Mouse (Mus musculus): ENCODE measurements around the gene Rsu1. TPM values are rescaled to one million over a fixed set of nuclear protein-coding genes. Genes with fewer than 3 reads are reported as not detected.

Rsu1 gene
- polyA plus RNA-seq (2014; fragmentation: Nextera tagmentation; extraction: Ambion mirVana) = 139 and 140 TPM in 2 replicates

DNA sequence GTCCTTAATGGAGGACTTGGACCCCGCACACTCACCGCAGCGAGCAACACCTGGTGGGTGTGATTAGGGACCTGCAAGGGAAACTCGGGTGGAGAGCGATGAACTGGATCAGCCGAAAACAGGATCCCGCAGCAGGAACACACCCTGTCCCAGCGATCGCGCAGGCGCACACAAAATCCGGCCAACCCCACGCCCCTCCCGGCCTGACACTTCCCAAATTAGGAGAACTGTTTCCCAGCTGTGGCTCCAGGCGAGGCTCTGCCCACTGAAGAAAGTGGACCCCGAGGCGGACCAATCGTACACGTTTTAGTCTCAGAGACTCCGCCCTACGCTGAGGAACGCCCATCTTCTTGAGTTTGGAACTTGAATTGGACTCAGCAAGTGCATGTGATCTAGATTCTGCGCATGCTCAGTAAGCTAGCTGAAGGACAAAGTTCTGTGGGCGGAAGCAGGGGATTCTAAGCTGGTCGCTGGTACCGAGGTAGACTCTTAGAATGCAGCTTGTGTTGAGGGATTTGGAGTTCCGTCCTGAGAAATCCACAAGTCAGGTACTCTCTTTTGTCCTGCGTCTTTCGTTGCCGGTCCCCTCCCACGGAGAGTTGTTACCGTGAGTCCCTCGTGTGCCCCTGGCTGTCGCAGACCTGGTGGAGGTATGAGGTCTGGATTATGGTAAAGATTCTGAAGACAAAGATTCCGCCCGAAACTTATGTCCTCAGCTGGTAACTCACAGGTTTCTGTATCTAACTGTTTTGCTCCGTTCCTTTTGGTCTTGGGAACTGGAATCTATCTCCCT lies at the start of gene Rsu1:
TSS of gene Rsu1 (minus strand) at position 251 of the 793 bp plus-strand sequence.
- Histone ChIP-seq H3K27ac (replicated peaks; ENCODE audit: low read depth, low read length) (0 out of 2 replicates have a peak within 1 kb of the TSS, but pooled peaks have one; percentile 45), H3K4me3 (ENCODE audit: low read depth, low read length) (peak within 1 kb of the TSS; percentile 60), H3K36me3 (ENCODE audit: control insufficient read depth, insufficient read depth, low read length) (no peaks in the 10 kb centered on the region), H3K27me3 (replicated peaks; ENCODE audit: control insufficient read depth, insufficient read depth, low read length) (no peaks in the 10 kb centered on the region), H3K9ac (ENCODE audit: low read depth, low read length) (peak within 1 kb of the TSS; percentile 78), H3K4me2 (ENCODE audit: low read depth, low read length) (peak within 1 kb of the TSS; percentile 88), H3K4me1 (ENCODE audit: control insufficient read depth, insufficient read depth, low read length) (peaks cover 3% of the 10 kb centered on the region; the same call in 1 of the 2 replicates), H3K9me3 (ENCODE audit: control insufficient read depth, low read length) (no peaks in the 10 kb centered on the region)
- DNase-seq (ENCODE audit: low spot score) = peak; percentile 100
- WGBS = under 1% methylated on average over 37 of the region's 37 CpGs
- ATAC-seq (ENCODE audit: low read depth) = peak; percentile 99

DNA sequence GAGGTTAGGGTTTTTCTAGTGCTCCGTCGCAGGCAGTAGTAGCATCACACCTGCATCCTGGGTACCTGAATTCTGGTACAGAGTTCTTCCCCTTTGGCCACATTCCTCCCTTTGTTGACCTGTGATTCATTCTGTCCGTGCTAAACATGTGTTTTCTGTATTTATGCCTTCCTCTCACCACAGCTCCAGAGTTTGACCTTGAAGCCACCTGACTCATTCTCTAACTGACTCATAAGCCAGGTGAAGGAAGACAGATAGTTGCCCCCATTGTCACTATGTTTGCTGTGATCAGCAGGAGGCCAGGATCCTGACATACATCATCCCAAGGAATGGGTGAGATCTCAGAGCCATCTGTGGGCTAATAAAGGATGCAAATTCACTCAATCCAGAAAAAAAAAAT lies 32.2 kb upstream of the Rsu1 start:
- no peaks in the 10 kb centered on the region for H3K4me1 ChIP-seq (ENCODE audit: control insufficient read depth, insufficient read depth, low read length)
- H3K4me2 ChIP-seq (ENCODE audit: low read depth, low read length) = no peak overlapping the region
- H3K4me3 ChIP-seq (ENCODE audit: low read depth, low read length) = no peak overlapping the region
- DNase-seq (ENCODE audit: low spot score) = no peak
- no peak overlapping the region for H3K9ac ChIP-seq (ENCODE audit: low read depth, low read length)
- H3K9me3 ChIP-seq (ENCODE audit: control insufficient read depth, low read length) = no peaks in the 10 kb centered on the region
- no peaks in the 10 kb centered on the region for H3K36me3 ChIP-seq (ENCODE audit: control insufficient read depth, insufficient read depth, low read length)
- 83% methylated on average over 3 of the region's 3 CpGs for WGBS
- no peaks in the 10 kb centered on the region for H3K27me3 ChIP-seq (replicated peaks; ENCODE audit: control insufficient read depth, insufficient read depth, low read length)
- no peak for ATAC-seq (ENCODE audit: low read depth)
- no peak overlapping the region for H3K27ac ChIP-seq (replicated peaks; ENCODE audit: low read depth, low read length)

DNA sequence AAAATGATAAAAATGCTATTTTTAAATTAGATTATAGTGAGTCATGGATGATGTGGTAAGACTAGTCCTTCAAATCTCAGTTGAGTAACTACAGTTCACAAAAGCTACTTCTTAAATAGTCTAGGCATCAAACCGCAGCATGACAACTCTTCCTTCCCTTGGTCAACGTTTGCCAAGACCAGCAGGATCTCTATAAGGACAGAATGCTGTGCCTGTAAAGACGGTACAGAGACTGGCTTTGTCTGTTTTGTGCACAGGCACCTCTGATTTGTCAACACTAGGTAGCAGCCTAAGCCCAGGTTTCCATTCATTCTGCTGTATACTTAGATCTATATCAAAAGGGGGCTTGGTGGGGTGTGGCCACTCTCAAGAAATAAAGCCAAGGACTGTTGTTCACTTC lies 27.8 kb upstream of the Rsu1 start:
- Histone ChIP-seq H3K4me3 (ENCODE audit: low read depth, low read length) (no peak overlapping the region), H3K27ac (replicated peaks; ENCODE audit: low read depth, low read length) (no peak overlapping the region), H3K27me3 (replicated peaks; ENCODE audit: control insufficient read depth, insufficient read depth, low read length) (no peaks in the 10 kb centered on the region), H3K36me3 (ENCODE audit: control insufficient read depth, insufficient read depth, low read length) (no peaks in the 10 kb centered on the region), H3K9me3 (ENCODE audit: control insufficient read depth, low read length) (no peaks in the 10 kb centered on the region), H3K4me2 (ENCODE audit: low read depth, low read length) (no peak overlapping the region), H3K9ac (ENCODE audit: low read depth, low read length) (no peak overlapping the region), H3K4me1 (ENCODE audit: control insufficient read depth, insufficient read depth, low read length) (no peaks in the 10 kb centered on the region)
- peak; percentile 76 for ATAC-seq (ENCODE audit: low read depth)
- DNase-seq (ENCODE audit: low spot score) = peak; percentile 73
- 37% methylated on average over 3 of the region's 3 CpGs for WGBS

DNA sequence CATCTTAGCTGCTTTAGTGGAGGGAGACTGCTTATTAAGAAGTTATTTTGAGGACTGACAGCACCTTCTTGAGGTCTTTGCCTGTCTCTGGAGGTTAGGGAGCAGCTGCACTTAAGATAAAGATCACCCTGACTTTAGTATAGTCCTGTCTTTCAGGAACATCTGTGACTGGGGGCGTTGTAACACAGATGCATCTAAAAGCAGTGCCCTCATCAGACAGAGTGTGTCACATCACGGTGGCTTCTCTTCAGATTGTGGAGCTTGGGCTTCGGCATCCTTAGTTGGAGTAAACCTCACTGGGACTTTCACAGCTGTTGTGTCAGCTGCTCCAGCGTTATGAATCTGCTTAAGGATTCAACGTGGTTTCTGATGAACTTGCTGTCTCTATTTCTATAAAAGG lies 26.5 kb upstream of the Rsu1 start:
- DNase-seq (ENCODE audit: low spot score) = peak; percentile 66
- H3K36me3 ChIP-seq (ENCODE audit: control insufficient read depth, insufficient read depth, low read length) = no peaks in the 10 kb centered on the region
- WGBS = 53% methylated on average over 5 of the region's 5 CpGs
- H3K4me1 ChIP-seq (ENCODE audit: control insufficient read depth, insufficient read depth, low read length) = no peaks in the 10 kb centered on the region
- ATAC-seq (ENCODE audit: low read depth) = peak; percentile 41; the same call in 1 of the 2 replicates
- no peak overlapping the region for H3K4me2 ChIP-seq (ENCODE audit: low read depth, low read length)
- no peak overlapping the region for H3K4me3 ChIP-seq (ENCODE audit: low read depth, low read length)
- no peak overlapping the region for H3K9ac ChIP-seq (ENCODE audit: low read depth, low read length)
- H3K9me3 ChIP-seq (ENCODE audit: control insufficient read depth, low read length) = no peaks in the 10 kb centered on the region
- no peak overlapping the region for H3K27ac ChIP-seq (replicated peaks; ENCODE audit: low read depth, low read length)
- no peaks in the 10 kb centered on the region for H3K27me3 ChIP-seq (replicated peaks; ENCODE audit: control insufficient read depth, insufficient read depth, low read length)

DNA sequence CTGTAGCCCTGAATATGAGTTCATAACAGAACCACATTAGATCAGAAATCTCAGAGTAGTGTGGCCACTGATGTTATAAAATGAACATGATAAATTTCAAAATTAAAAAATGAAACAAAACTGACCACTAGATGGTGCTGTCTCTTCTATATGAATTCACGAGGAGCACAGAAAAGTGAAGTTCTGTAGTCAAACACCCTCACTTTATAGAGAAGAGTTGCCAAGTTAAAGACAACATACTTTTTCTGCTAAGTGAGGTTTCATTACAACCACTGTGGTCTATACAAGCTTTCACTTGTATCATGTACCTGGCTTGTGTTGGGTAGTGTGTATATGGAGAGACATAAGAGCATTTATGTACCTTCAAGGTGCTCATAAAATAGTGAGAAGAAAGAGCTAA lies 19.4 kb upstream of the Rsu1 start:
- no peaks in the 10 kb centered on the region for H3K4me1 ChIP-seq (ENCODE audit: control insufficient read depth, insufficient read depth, low read length)
- H3K4me3 ChIP-seq (ENCODE audit: low read depth, low read length) = no peak overlapping the region
- H3K4me2 ChIP-seq (ENCODE audit: low read depth, low read length) = no peak overlapping the region
- no peaks in the 10 kb centered on the region for H3K27me3 ChIP-seq (replicated peaks; ENCODE audit: control insufficient read depth, insufficient read depth, low read length)
- H3K9ac ChIP-seq (ENCODE audit: low read depth, low read length) = no peak overlapping the region
- DNase-seq (ENCODE audit: low spot score) (peak; percentile 86), ATAC-seq (ENCODE audit: low read depth) (no peak)
- H3K9me3 ChIP-seq (ENCODE audit: control insufficient read depth, low read length) = no peaks in the 10 kb centered on the region
- WGBS = 0% methylated on average over 1 of the region's 1 CpGs
- H3K36me3 ChIP-seq (ENCODE audit: control insufficient read depth, insufficient read depth, low read length) = no peaks in the 10 kb centered on the region
- H3K27ac ChIP-seq (replicated peaks; ENCODE audit: low read depth, low read length) = no peak overlapping the region

DNA sequence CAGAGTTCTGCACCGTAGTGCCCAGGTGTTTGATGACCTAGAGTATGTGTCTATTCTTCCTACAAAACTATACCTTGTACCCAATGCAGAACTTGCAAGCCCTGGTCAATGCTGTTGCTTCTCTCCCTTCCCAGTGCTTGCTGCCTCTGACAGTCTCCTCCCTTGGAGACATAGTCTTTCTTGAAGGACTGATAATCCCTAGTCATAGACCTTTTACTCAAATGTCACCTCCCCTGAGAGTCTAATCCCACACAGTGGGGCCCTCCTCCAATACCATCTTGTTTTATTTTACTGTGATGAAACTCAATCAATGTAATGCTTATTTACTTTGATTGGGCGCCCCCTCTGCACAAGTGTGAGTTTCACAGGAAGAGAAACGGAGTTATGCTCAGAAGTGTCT lies 18.9 kb upstream of the Rsu1 start:
- DNase-seq (ENCODE audit: low spot score) (no peak), ATAC-seq (ENCODE audit: low read depth) (no peak)
- Histone ChIP-seq H3K36me3 (ENCODE audit: control insufficient read depth, insufficient read depth, low read length) (no peaks in the 10 kb centered on the region), H3K27me3 (replicated peaks; ENCODE audit: control insufficient read depth, insufficient read depth, low read length) (no peaks in the 10 kb centered on the region), H3K4me3 (ENCODE audit: low read depth, low read length) (no peak overlapping the region), H3K9me3 (ENCODE audit: control insufficient read depth, low read length) (no peaks in the 10 kb centered on the region), H3K27ac (replicated peaks; ENCODE audit: low read depth, low read length) (no peak overlapping the region), H3K4me1 (ENCODE audit: control insufficient read depth, insufficient read depth, low read length) (no peaks in the 10 kb centered on the region), H3K4me2 (ENCODE audit: low read depth, low read length) (no peak overlapping the region), H3K9ac (ENCODE audit: low read depth, low read length) (no peak overlapping the region)
- WGBS = 71% methylated on average over 3 of the region's 3 CpGs

DNA sequence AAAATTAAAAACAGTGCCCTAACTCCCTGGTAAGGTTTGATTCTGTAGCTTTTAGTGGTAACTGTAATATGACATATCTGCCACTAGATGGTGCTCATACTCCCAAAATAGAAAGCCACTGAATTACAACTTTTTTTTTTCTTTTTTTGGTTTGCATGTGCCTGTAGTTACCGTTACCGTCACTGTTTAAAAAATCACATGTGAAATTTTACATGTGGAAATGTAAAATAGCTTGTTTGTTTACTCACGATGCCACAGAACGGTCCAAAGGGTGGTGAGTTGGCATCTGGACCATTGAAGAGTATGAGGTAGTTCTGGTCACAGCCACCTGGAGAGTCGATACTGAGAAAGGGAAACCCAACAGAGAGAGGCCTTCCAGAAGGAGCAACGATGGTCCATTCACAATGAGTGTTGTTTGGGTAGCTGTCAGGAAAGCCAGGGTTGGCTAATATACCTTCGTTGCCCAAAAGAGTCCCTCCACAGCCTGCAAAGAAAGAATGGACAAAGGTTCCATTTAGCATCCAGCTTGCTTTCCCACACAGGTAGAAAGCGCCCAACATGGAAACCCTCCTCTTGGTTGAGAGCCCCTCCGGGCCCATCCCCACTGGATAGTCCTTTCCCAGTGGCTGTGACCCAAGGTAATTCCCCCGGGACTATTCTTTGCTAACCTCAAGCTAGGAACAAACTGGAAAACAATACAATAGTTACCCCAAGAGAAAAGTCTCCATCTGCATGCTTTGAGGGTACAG lies 7.1 kb upstream of the Rsu1 start:
- no peaks in the 10 kb centered on the region for H3K36me3 ChIP-seq (ENCODE audit: control insufficient read depth, insufficient read depth, low read length)
- ATAC-seq (ENCODE audit: low read depth) = no peak
- no peak overlapping the region for H3K9ac ChIP-seq (ENCODE audit: low read depth, low read length)
- DNase-seq (ENCODE audit: low spot score) = peak; percentile 41
- H3K4me3 ChIP-seq (ENCODE audit: low read depth, low read length) = no peak overlapping the region
- H3K27ac ChIP-seq (replicated peaks; ENCODE audit: low read depth, low read length) = no peak overlapping the region
- no peaks in the 10 kb centered on the region for H3K4me1 ChIP-seq (ENCODE audit: control insufficient read depth, insufficient read depth, low read length)
- no peaks in the 10 kb centered on the region for H3K27me3 ChIP-seq (replicated peaks; ENCODE audit: control insufficient read depth, insufficient read depth, low read length)
- no peaks in the 10 kb centered on the region for H3K9me3 ChIP-seq (ENCODE audit: control insufficient read depth, low read length)
- peak overlapping the region; percentile 29; the same call in 1 of the 2 replicates for H3K4me2 ChIP-seq (ENCODE audit: low read depth, low read length)
- WGBS = 52% methylated on average over 10 of the region's 10 CpGs

DNA sequence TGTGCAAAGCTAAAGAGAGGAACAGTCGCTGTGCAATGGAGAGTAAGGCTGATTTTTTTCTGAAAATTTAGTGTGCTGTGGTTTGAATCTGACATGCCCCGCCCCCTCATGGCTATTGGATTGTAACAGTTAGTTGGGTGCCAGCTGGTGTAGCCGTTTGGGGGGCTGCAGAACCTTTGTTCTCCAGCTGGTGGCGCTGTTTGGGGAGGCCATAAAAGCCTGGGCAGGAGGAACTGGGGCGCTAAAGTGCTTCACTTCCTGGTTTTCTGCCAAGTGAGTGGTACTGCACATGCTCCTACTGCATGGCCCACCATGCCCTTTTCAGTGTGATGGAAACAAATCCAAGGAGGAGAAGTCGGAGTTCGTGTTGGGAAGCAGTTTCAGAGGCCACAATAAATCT lies 4.7 kb upstream of the Rsu1 start:
- H3K36me3 ChIP-seq (ENCODE audit: control insufficient read depth, insufficient read depth, low read length) = no peaks in the 10 kb centered on the region
- H3K4me2 ChIP-seq (ENCODE audit: low read depth, low read length) = no peak overlapping the region
- ATAC-seq (ENCODE audit: low read depth) = no peak
- 52% methylated on average over 7 of the region's 7 CpGs for WGBS
- H3K27me3 ChIP-seq (replicated peaks; ENCODE audit: control insufficient read depth, insufficient read depth, low read length) = no peaks in the 10 kb centered on the region
- H3K9ac ChIP-seq (ENCODE audit: low read depth, low read length) = no peak overlapping the region
- no peaks in the 10 kb centered on the region for H3K4me1 ChIP-seq (ENCODE audit: control insufficient read depth, insufficient read depth, low read length)
- H3K4me3 ChIP-seq (ENCODE audit: low read depth, low read length) = no peak overlapping the region
- H3K9me3 ChIP-seq (ENCODE audit: control insufficient read depth, low read length) = no peaks in the 10 kb centered on the region
- no peak for DNase-seq (ENCODE audit: low spot score)
- H3K27ac ChIP-seq (replicated peaks; ENCODE audit: low read depth, low read length) = no peak overlapping the region
